Mouse (Mus musculus): ENCODE measurements at regions not wholly inside any gene's neighbourhood (a gene's known extent, or its start where the extent isn't known, plus 50 kb on each side); places are given as distances from the start of the nearest gene placed in this dataset.

DNA sequence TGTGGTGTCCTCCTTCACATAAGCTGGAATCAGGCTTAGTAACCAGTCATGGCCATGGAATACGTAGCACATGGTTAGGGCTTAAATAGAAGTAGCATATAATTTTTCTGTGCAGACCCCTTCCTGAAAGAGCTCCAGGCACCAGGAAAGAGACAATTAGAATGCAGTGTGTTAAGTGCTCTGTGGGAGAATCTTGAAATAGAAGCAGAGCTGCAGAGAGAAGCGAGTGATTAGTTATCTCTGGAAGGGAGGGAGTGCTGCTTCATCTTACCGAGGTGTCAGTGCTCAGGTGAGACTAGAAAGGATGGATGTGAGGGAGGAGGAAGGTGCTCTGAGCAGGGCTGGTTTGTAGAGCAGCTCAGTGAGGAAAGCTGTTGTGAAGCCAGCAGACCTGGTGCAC lies 112.9 kb upstream of the Mycn start:
- TF ChIP-seq CTCF (IDR thresholded peaks at IDR 0.05; ENCODE audit: extremely low read depth, insufficient read depth, low read length) = no peak
- no peak for TF ChIP-seq POLR2A (IDR thresholded peaks at IDR 0.05; ENCODE audit: extremely low read depth, insufficient read depth, low read length)
